In the genomic region with DNA sequence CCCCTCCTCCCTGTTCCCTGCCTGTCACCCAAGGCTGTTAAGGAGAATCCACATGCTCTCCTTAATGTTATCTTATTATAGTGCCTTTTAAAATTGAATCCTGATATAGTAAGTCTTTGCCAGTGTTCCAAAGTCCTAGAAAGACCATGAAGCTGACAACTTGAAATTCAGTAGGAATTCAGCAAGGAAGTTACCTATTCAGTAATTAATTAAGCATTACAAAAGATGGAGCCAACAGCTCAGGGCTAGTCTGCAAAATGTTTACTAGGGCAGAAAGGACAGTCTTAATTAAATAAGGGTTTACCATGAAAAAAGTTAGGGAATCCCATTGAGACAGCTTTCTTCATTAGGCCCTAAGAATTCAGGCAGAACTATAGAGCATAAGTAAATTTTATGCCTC, we compare ENCODE assay signal across 19 mouse cellular contexts. TPM values are rescaled to one million over a fixed set of nuclear protein-coding genes. Genes with fewer than 3 reads are reported as not detected.
"Had no signal": no experiment of that assay in that cellular context is flagged by ENCODE, and none has a peak within 500 bp of the region (broad histone marks: within the 10 kb centered on the region; RNA-seq: fewer than 3 reads in every experiment).

No protein-coding gene starts in this region.

- DNase-seq: gastrocnemius, adult 2 months; gastrocnemius, postnatal 10 days; gastrocnemius, postnatal 25 days; heart, adult 18-20 months; heart, postnatal 10 days; heart, postnatal 4 days; kidney, postnatal 4 days; layer of hippocampus, adult 9-11 months; layer of hippocampus, postnatal 36 days; left cerebral cortex, postnatal 4 days had no signal

RNA-seq across cellular contexts. Expression of a gene that starts 31.9 kb away (rescaled TPM):
- total RNA-seq: gastrocnemius, adult 2 months; gastrocnemius, postnatal 10 days; gastrocnemius, postnatal 25 days; granulocyte monocyte progenitor cell, adult 5-6 weeks; heart, adult 18-20 months; heart, adult 8-10 months; heart, postnatal 10 days; heart, postnatal 25 days; heart, postnatal 4 days; layer of hippocampus, adult 2 months; layer of hippocampus, postnatal 14 days; layer of hippocampus, postnatal 36 days; left cerebral cortex, adult 18-20 months; left cerebral cortex, adult 8-10 months; left cerebral cortex, postnatal 10 days; left cerebral cortex, postnatal 25 days; left cerebral cortex, postnatal 4 days had no signal
